Mouse (Mus musculus) MEL (cell line): ENCODE data around the gene Lrrn3. TPM values are rescaled to one million over a fixed set of nuclear protein-coding genes. Genes with fewer than 3 reads are reported as not detected.

ENCODE experiments used
- DNase-seq: peaks from one replicate; pipeline ENCODE4 v3.0.0; 2011; ENCODE audit warnings: low read depth, low spot score
- H3K27ac ChIP-seq: 2 replicates; pipeline ENCODE4 v1.5.1; 2012; ENCODE audit warnings: low read depth, mild to moderate bottlenecking, control low read depth, low read length, moderate library complexity; ENCODE audit not compliant: control insufficient read depth
- H3K27me3 ChIP-seq, 2 experiments: fragments of 150-350 bp in 1 of 2; sonication (generic) in 1 of 2; 2 replicates each; pipeline ENCODE4 v1.6.1; 2012; ENCODE audit warnings: low read length in 2 of 2, mild to moderate bottlenecking in 2 of 2, improper control_type of control experiment in 1 of 2, moderate library complexity in 1 of 2; ENCODE audit not compliant: insufficient read depth in 2 of 2, control insufficient read depth in 1 of 2
- H3K36me3 ChIP-seq, 2 experiments: 2 replicates each; pipeline ENCODE4 v1.6.1; 2012 to 2014; ENCODE audit warnings: low read length in 2 of 2, improper control_type of control experiment in 1 of 2, inconsistent platforms in 1 of 2, mild to moderate bottlenecking in 1 of 2; ENCODE audit not compliant: insufficient read depth in 2 of 2, control insufficient read depth in 1 of 2
- H3K4me1 ChIP-seq, 2 experiments: fragments of 150-350 bp in 1 of 2; sonication (generic) in 1 of 2; 2 replicates each; pipeline ENCODE4 v1.6.1; 2012; ENCODE audit warnings: low read length in 2 of 2, improper control_type of control experiment in 1 of 2, mild to moderate bottlenecking in 1 of 2; ENCODE audit not compliant: insufficient read depth in 2 of 2, control insufficient read depth in 1 of 2
- H3K4me3 ChIP-seq, 2 experiments: fragments of 150-350 bp in 1 of 2; sonication (generic) in 1 of 2; 2 replicates each; pipeline ENCODE4 v1.5.1; 2012; ENCODE audit warnings: low read depth in 2 of 2, low read length in 2 of 2, mild to moderate bottlenecking in 2 of 2, moderate library complexity in 2 of 2, control low read depth in 1 of 2, improper control_type of control experiment in 1 of 2; ENCODE audit not compliant: control insufficient read depth in 1 of 2, insufficient read depth in 1 of 2
- H3K79me2 ChIP-seq: 2 replicates; pipeline ENCODE4 v1.6.1; 2012; ENCODE audit warnings: mild to moderate bottlenecking, low read length, moderate library complexity; ENCODE audit not compliant: control insufficient read depth, poor library complexity, insufficient read depth
- H3K9ac ChIP-seq: 2 replicates; pipeline ENCODE4 v1.6.1; 2012; ENCODE audit warnings: low read depth, mild to moderate bottlenecking, control low read depth, low read length, moderate library complexity; ENCODE audit not compliant: control insufficient read depth, poor library complexity, severe bottlenecking
- H3K9me3 ChIP-seq: fragments of 150-350 bp; sonication (generic); replicated peaks from 2 replicates; pipeline ENCODE4 v1.6.1; 2012; ENCODE audit warnings: mild to moderate bottlenecking, low read length, improper control_type of control experiment, moderate library complexity; ENCODE audit not compliant: insufficient read depth
- BHLHE40 ChIP-seq: IDR thresholded peaks from 2 replicates; pipeline ENCODE4 v1.6.1; 2012; ENCODE audit warnings: low read depth, mild to moderate bottlenecking, inconsistent platforms, low read length, improper control_type of control experiment, borderline replicate concordance
- CTCF ChIP-seq, 3 experiments: IDR thresholded peaks in 2 of 3; conservative IDR thresholded peaks in 1 of 3; 2 replicates each; pipeline ENCODE4 v1.5.1; 2011 to 2012; ENCODE audit warnings: low read length in 3 of 3, low read depth in 2 of 3, mild to moderate bottlenecking in 2 of 3, improper control_type of control experiment in 1 of 3, inconsistent platforms in 1 of 3, mixed read lengths in 1 of 3, moderate library complexity in 1 of 3; ENCODE audit not compliant: control insufficient read depth in 1 of 3, insufficient read depth in 1 of 3, poor library complexity in 1 of 3, severe bottlenecking in 1 of 3
- E2F4 ChIP-seq: IDR thresholded peaks from 2 replicates; pipeline ENCODE4 v1.6.1; 2011; ENCODE audit warnings: low read depth, low read length, improper control_type of control experiment, borderline replicate concordance
- ELF1 ChIP-seq: IDR thresholded peaks from 2 replicates; pipeline ENCODE4 v1.6.1; 2014; ENCODE audit warnings: low read depth, mild to moderate bottlenecking, inconsistent platforms, low read length, improper control_type of control experiment, moderate library complexity
- GATA1 ChIP-seq: IDR thresholded peaks from 2 replicates; pipeline ENCODE4 v1.6.1; 2011; ENCODE audit warnings: low read depth, low read length, improper control_type of control experiment
- HCFC1 ChIP-seq: IDR thresholded peaks from 2 replicates; pipeline ENCODE4 v1.6.1; 2012; ENCODE audit warnings: low read depth, mild to moderate bottlenecking, inconsistent platforms, low read length, improper control_type of control experiment, moderate library complexity
- JUND ChIP-seq: IDR thresholded peaks from 2 replicates; pipeline ENCODE4 v1.6.1; 2011; ENCODE audit warnings: low read depth, mild to moderate bottlenecking, improper control_type of control experiment, low read length
- MXI1 ChIP-seq: IDR thresholded peaks from 2 replicates; pipeline ENCODE4 v1.6.1; 2011; ENCODE audit warnings: mild to moderate bottlenecking, low read depth, low read length, improper control_type of control experiment
- NRF1 ChIP-seq: IDR thresholded peaks from 2 replicates; pipeline ENCODE4 v1.6.1; 2014; ENCODE audit warnings: low read depth, mild to moderate bottlenecking, inconsistent platforms, low read length, improper control_type of control experiment, moderate library complexity; ENCODE audit not compliant: poor library complexity, insufficient read depth, severe bottlenecking
- RAD21 ChIP-seq: IDR thresholded peaks from 2 replicates; pipeline ENCODE4 v1.6.1; 2011; ENCODE audit warnings: mild to moderate bottlenecking, low read depth, low read length, improper control_type of control experiment
- SMC3 ChIP-seq: IDR thresholded peaks from 2 replicates; pipeline ENCODE4 v1.6.1; 2011; ENCODE audit warnings: low read depth, low read length, improper control_type of control experiment
- ZC3H11A ChIP-seq: IDR thresholded peaks from 2 replicates; pipeline ENCODE4 v1.6.1; 2012; ENCODE audit warnings: low read depth, mild to moderate bottlenecking, inconsistent platforms, low read length, improper control_type of control experiment
- ZNF384 ChIP-seq: IDR thresholded peaks from 2 replicates; pipeline ENCODE4 v1.6.1; 2012; ENCODE audit warnings: low read depth, mild to moderate bottlenecking, inconsistent platforms, low read length, improper control_type of control experiment
- polyA plus RNA-seq, 2 experiments: library from polyadenylated mRNA; stranded (reverse) in 1 of 2; unstranded in 1 of 2; fragments of >175 nt in 1 of 2; fragments of >200 nt in 1 of 2; gene quantifications; 2 replicates each; pipeline versions ENCODE4 v1.2.1 to v1.2.4; 2012; ENCODE audit warnings: low replicate concordance in 2 of 2, low read depth in 1 of 2; ENCODE audit not compliant: insufficient read length in 2 of 2, insufficient read depth in 1 of 2, missing spikeins in 1 of 2
- total RNA-seq: library from RNA; depleted of rRNA; stranded (reverse); fragments of 300-350 nt; gene quantifications from 2 replicates; pipeline ENCODE4 v1.2.3, GENCODE M21; 2012

Lrrn3 gene
- total and polyA plus RNA-seq, 3 experiments, result not detected

- no peaks in the 10 kb centered on the region for H3K79me2 ChIP-seq
- H3K36me3 ChIP-seq, result no peaks in the 10 kb centered on the region
- no peaks in the 10 kb centered on the region for H3K9me3 ChIP-seq
- H3K9ac ChIP-seq, result no peak overlapping the region
- H3K27ac ChIP-seq, result no peak overlapping the region
- peak; percentile 72 for DNase-seq
- H3K27me3 ChIP-seq, result no peaks in the 10 kb centered on the region
- TF ChIP-seq RAD21, result peak; percentile 90
- TF ChIP-seq JUND, result no peak
- TF ChIP-seq GATA1, result peak; percentile 68
- TF ChIP-seq SMC3, result peak; percentile 97
- no peak for TF ChIP-seq ZNF384
- TF ChIP-seq ZC3H11A, result peak; percentile 87
- TF ChIP-seq CTCF (IDR thresholded peaks at IDR 0.05 in 2 of 3, conservative IDR thresholded peaks at IDR 0.05 in 1 of 3; ENCODE audit: control insufficient read depth in 1 of 3, insufficient read depth in 1 of 3, low read depth in 2 of 3, low read length in 3 of 3, poor library complexity in 1 of 3, severe bottlenecking in 1 of 3), result peak; percentile 13 to 88 (median 82); a peak in 4 of 6 replicates
- TF ChIP-seq ELF1, result no peak
- TF ChIP-seq BHLHE40, result peak; percentile 45; the same call in 1 of the 2 replicates
- TF ChIP-seq NRF1, result no peak
- no peak overlapping the region for H3K4me3 ChIP-seq
- H3K4me1 ChIP-seq, result no peaks in the 10 kb centered on the region
These were observed 774 bp upstream of the Lrrn3 start for GRCm38 (mm10) chr12:41487005-41487404.

GRCm38 (mm10) chr12:41485512-41486215 lies 567 bp downstream of the Lrrn3 start:
- DNase-seq, result no peak
- no peak overlapping the region for H3K4me3 ChIP-seq
- TF ChIP-seq E2F4 (no peak), ZC3H11A (no peak), MXI1 (no peak), ZNF384 (no peak), ELF1 (no peak), JUND (no peak), HCFC1 (no peak)

More at GRCm38 (mm10) chr12:41485512-41486215, 567 bp downstream of the Lrrn3 start:
- Histone ChIP-seq H3K36me3 (no peaks in the 10 kb centered on the region), H3K27ac (no peak overlapping the region), H3K27me3 (no peaks in the 10 kb centered on the region), H3K4me1 (peaks cover 0 to 3% of the 10 kb centered on the region in 2 experiments; a peak in 1 of 4 replicates), H3K9ac (no peak overlapping the region), H3K79me2 (no peaks in the 10 kb centered on the region), H3K9me3 (no peaks in the 10 kb centered on the region)
